Mouse (Mus musculus) macrophage (primary cell): ENCODE results near the gene Pkd2l1. TPM values are rescaled to one million over a fixed set of nuclear protein-coding genes. Genes with fewer than 3 reads are reported as not detected.
A peak's percentile ranks its signal among the peaks of the same experiment; 100 is the strongest.
"Not testable (repeated sequence)": the region's sequence is repeated elsewhere in the genome, so short reads cannot be mapped to it uniquely, and the experiment has no call there.

Experiments
- H3K27ac ChIP-seq: fragments of 350-480 bp; formaldehyde crosslinking; 2 replicates; pipeline ENCODE4 v1.9.0; 2021
- H3K36me3 ChIP-seq: fragments of 350-480 bp; formaldehyde crosslinking; 2 replicates; pipeline ENCODE4 v1.9.0; 2021; ENCODE audit errors: inconsistent target
- H3K4me3 ChIP-seq: fragments of 350-480 bp; formaldehyde crosslinking; 2 replicates; pipeline ENCODE4 v1.9.0; 2021; ENCODE audit errors: inconsistent target
- H3K79me2 ChIP-seq: fragments of 350-480 bp; formaldehyde crosslinking; 2 replicates; pipeline ENCODE4 v1.9.0; 2021; ENCODE audit errors: inconsistent target
- WGBS: methylation state at CpG from one replicate; pipeline ENCODE4 v1.1.7; 2026; ENCODE audit warnings: inconsistent platforms; ENCODE audit not compliant: missing documents; 5-methylcytosine and 5-hydroxymethylcytosine counted together
- polyA plus RNA-seq: library from polyadenylated mRNA; stranded (reverse); fragments of 250-400 nt; gene quantifications from 3 replicates; pipeline ENCODE4 v1.2.4, GENCODE M21; 2018; ENCODE audit warnings: inconsistent platforms

The Pkd2l1 gene
- polyA plus RNA-seq, 1 experiment from 2014 or later = not detected

DNA sequence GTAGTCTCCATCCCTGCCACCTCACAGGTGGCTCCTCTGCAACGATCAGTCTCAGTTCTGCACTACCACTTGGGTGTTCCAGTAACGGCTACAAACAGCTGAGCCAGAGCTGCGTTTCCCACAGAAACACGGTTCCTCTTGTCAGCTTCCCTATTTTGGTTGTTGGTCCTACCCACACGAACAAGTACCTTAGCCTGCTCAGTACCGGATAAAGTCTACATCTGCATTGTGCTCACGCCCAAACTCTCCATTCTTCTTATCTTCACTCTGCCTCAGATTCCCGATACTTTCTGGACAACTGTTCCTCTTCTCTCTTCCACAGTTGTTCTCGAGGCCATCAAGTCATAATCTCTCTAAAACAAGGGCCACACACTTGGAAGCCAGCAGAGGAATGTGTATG, 47.9 kb downstream of the Pkd2l1 start:
- Histone ChIP-seq H3K36me3 (peaks cover 35% of the 10 kb centered on the region), H3K79me2 (peaks cover 10% of the 10 kb centered on the region; the same call in 1 of the 2 replicates), H3K4me3 (no peak overlapping the region), H3K27ac (no peak overlapping the region)
- 8% methylated on average over 9 of the region's 9 CpGs for WGBS

DNA sequence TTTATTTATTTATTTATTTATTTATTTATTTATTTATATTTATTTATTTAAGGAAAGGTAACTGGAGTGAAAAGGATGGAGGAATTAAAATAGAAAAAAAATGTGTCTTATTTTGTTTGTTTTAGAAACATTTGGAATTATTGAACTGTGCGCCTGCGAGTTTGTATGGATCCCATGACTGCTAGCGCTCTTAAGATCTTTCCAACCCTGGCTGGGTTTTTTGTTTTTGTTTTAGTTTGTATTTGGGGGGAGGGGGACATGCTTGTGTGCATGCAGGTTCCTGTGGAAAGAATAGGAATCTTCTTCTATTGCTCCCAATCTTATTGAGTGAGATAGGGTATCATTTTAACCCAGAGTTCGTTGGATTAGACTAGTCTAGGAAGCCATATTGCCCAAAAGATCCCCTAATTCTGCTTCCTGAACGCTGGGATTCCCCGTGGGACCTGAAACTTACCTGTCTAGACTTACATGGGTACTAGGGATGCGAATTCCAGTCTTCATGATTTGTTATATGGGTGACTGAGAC, 56.2 kb downstream of the Pkd2l1 start:
- peaks cover 36% of the 10 kb centered on the region for H3K79me2 ChIP-seq
- H3K36me3 ChIP-seq = peaks cover 20% of the 10 kb centered on the region; the same call in 1 of the 2 replicates
- H3K27ac ChIP-seq = peak overlapping the region; percentile 75
- H3K4me3 ChIP-seq = peak overlapping the region; percentile 97
- WGBS = 54% methylated on average over 7 of the region's 7 CpGs

DNA sequence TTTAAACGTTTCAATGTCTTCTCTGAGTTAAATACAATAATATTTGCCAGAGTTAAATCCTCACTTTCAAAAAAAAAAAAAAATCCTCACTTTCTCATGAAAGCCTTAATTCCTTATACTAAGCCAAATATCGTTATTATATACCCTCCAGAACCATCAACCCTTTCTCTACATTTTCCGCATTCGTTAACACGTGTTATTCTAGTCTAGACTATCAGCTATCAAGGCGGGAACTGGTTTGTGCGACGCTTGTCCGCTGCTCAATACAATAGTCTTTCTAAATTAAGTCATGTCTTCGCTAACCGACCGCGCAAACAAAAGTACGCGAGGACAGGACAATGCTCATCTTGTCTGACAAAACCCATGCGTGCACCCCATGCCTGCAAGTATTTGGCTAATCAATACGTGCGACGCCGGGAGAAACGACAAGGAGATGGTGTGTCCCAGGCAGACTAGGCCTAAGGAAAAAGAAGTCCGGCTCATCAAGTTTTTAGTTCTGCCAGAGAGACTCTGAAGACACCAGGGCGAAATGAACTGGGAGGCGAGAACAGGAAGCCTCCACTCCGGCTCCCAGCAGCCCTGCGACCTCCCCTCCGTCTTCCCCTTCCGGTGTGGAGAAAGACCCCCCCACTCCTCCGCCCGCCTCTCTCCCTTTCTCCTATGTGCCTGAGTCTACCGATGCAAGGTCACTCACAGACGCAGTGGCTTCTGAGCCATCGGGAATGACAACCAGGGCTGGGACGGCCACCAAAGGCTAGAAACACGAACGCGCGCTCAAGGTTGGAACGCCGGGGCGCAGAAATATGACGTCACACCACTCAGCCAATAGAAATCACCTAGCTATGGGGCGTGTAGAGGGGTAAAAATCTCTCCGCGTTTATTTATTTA, 56.9 kb downstream of the Pkd2l1 start, which contains the start of gene Cwf19l1:
Cwf19l1 (minus strand) TSS at position 805 of the 888 bp plus-strand sequence.
- Histone ChIP-seq H3K36me3 (peaks cover 23% of the 10 kb centered on the region; the same call in 1 of the 2 replicates), H3K79me2 (peaks cover 36% of the 10 kb centered on the region), H3K4me3 (peak within 1 kb of the TSS; percentile 97), H3K27ac (peak within 1 kb of the TSS; percentile 75)
- under 1% methylated on average over 45 of the region's 45 CpGs for WGBS

DNA sequence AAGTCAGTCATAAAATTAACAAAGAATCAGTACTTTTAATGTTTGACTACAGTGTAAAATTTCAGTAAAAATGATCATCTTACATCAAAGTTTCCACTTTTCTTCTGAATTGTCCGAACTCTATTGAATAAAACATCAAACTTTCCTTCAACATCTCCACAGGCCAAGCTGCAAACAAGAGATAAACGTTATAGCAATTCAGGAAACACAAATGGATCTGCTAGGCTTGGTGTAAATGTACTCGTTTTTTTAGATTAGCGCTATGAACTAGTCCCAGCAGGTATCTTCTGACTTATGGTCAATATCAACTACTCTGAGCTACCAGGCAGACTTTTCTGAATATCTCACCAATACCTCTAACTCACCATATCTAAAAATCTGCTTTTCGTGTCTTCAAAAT, 59.3 kb downstream of the Pkd2l1 start:
- H3K79me2 ChIP-seq = peaks cover 36% of the 10 kb centered on the region
- H3K4me3 ChIP-seq = no peak overlapping the region
- 94% methylated on average over 5 of the region's 5 CpGs for WGBS
- peaks cover 34% of the 10 kb centered on the region for H3K36me3 ChIP-seq
- no peak overlapping the region for H3K27ac ChIP-seq

DNA sequence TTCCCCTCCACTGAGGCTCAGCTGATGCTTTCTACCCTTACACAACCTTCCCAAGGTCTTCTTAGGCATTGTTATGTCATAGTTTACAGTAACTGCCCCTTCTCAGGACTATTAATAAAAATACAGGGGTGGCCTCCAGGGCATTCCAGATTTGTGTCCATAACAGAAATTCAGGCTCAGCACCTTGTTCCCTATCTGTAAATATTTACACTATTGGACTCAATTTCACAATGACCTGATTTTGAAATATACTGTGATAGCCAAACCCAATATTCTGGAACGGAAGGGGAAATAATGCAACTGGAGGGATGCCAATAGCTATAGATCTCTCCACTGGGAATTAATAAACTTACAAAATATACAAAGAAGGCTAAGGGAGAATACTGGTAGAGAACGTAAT, 63.7 kb downstream of the Pkd2l1 start:
- Histone ChIP-seq H3K4me3 (no peak overlapping the region), H3K79me2 (peaks cover 16% of the 10 kb centered on the region), H3K36me3 (peaks cover 75% of the 10 kb centered on the region), H3K27ac (no peak overlapping the region)
- 85% methylated on average over 2 of the region's 2 CpGs for WGBS

DNA sequence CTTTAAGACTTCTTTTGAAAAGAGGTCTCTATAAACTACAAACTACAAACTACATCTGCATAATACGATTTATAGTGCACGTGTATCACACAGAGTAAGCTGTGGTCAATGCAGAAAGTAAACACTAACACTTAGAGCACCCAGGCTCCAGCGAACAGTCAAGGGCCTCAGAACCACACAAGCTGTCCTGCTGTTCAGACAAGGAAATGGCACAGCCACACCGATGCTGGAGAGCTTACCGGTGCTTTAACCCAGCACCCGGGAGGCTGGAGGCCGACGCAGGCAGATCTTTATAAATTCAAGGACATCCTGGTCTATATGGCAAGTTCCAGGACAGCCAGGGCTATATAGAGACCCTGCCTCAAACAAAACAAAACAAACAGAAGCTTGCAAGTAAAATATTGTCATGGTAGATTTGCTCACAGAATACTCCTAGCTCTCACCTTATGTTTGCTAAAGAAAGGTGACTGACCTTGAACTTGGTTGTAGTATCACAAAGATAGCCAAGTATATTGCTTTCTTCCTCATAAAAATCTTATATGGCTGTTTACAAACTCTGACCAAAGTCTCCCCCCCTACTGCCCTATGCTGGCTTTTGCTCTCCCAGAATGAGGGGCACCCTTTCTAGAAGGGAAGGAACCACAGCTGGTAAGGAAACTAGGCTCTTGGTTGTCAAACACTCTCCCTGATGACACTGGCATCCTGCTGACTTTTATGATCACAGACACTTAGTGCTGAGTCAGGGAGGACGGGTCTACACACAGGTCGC, 64.3 kb downstream of the Pkd2l1 start:
- H3K27ac ChIP-seq = no peak overlapping the region
- no peak overlapping the region for H3K4me3 ChIP-seq
- 95% methylated on average over 10 of the region's 10 CpGs for WGBS
- H3K36me3 ChIP-seq = peaks cover 81% of the 10 kb centered on the region
- H3K79me2 ChIP-seq = peaks cover 9% of the 10 kb centered on the region; the same call in 1 of the 2 replicates

DNA sequence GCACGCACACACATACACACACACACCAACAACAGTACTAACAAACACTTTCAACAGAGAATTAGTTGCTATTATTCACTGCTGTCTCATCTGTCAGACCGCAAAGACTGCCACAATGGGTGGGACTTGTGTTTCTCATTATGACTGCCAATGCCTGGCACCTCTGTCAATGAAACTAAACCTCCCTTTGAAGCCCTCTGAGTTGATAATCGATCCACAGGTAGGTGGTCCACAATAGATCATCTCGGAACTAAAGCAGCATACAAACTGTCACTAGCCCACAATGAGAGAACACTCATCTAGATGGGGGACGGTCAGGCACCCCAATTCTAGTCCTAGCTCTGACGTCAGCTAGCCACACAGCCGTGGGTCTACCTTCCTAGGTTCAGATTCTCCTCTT, 71.1 kb downstream of the Pkd2l1 start:
- H3K4me3 ChIP-seq = no peak overlapping the region
- no peaks in the 10 kb centered on the region for H3K79me2 ChIP-seq
- no peak overlapping the region for H3K27ac ChIP-seq
- peaks cover 51% of the 10 kb centered on the region for H3K36me3 ChIP-seq
- WGBS = 97% methylated on average over 7 of the region's 7 CpGs

DNA sequence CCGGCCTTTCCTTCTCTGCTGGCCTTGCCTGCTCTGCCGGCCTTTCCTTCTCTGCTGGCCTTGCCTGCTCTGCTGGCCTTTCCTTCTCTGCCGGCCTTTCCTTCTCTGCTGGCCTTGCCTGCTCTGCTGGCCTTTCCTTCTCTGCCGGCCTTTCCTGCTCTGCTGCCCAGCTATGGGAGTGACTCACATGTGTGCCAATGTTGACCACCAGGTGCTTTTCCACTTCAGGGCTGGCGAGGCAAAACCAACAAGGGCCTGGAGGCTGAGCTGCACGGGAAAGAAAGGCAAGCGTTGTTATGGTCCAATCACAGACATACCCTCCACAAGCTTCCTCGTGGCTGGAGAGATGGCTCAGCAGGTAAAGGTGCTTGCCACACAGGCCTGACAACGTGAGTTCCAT, 71.6 kb downstream of the Pkd2l1 start:
- H3K79me2 ChIP-seq, H3K27ac ChIP-seq, H3K4me3 ChIP-seq: not testable (repeated sequence)
- WGBS = 94% methylated on average over 5 of the region's 9 CpGs
- peaks cover 48% of the 10 kb centered on the region for H3K36me3 ChIP-seq

DNA sequence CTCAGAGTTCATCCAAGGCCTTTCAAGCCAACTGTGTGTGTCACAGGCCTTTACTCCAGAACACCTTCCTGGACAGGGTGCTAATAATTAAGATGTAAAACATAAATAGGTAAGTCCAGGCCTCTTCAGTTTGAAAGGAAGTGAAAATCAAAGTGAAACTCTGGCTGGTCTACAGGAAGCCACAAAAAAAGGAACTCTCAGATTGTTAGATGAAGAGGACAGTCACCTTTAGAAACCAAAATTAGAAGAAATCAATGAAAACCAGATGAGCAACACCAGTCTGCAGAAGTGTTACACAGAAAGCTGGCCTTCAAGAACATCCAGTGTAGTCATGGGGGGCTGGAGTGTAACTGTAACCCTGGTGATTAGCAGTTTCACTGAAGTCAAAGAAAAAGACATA, 74.4 kb downstream of the Pkd2l1 start:
- H3K27ac ChIP-seq = no peak overlapping the region
- peaks cover 43% of the 10 kb centered on the region for H3K36me3 ChIP-seq

DNA sequence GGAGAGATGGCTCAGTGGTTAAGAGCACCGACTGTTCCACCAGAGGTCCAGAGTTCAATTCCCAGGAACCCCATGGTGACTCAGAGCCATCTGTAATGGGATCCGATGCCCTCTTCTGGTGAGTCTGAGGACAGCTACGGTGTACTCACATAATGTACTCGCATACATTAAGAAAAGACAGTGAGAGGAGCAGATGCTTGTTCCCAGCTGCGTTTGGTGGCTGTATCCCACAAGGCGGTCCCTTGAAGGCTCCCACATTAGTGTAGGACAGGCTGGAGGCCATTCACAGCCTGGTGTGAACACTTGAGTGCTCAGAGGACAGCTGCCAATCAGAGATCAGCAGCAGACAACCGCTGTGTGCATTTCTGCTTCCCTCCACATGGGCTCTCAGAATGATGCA, 80.5 kb downstream of the Pkd2l1 start:
- Histone ChIP-seq H3K79me2 (peaks cover 4% of the 10 kb centered on the region), H3K4me3 (no peak overlapping the region), H3K36me3 (peaks cover 41% of the 10 kb centered on the region), H3K27ac (no peak overlapping the region)
- 78% methylated on average over 7 of the region's 7 CpGs for WGBS

More for the DNA sequence above, 74.4 kb downstream of the Pkd2l1 start:
- Histone ChIP-seq H3K79me2 (no peaks in the 10 kb centered on the region), H3K4me3 (no peak overlapping the region)

DNA sequence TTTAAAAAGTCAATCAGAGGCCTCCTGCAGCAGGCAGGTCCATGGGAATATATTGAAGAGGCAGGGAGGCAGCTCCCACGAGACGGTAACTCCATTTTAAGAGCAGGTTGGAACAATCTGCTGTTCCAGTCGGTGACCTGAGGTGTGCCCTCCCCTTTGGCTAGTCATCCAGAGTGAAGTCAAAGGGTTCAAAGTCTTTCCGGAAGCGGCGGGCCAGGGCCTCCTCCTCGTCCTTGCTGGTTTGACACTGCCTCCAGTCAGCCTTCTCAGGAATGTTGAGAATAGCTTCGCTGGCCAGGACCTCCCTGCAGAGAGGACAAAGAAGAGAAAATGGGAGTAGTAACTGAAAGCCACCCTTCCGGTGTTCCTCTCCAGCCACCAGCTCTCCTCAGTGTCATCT, 81.9 kb downstream of the Pkd2l1 start:
- Histone ChIP-seq H3K27ac (no peak overlapping the region), H3K36me3 (peaks cover 41% of the 10 kb centered on the region), H3K79me2 (peaks cover 17% of the 10 kb centered on the region), H3K4me3 (no peak overlapping the region)
- 95% methylated on average over 9 of the region's 9 CpGs for WGBS

DNA sequence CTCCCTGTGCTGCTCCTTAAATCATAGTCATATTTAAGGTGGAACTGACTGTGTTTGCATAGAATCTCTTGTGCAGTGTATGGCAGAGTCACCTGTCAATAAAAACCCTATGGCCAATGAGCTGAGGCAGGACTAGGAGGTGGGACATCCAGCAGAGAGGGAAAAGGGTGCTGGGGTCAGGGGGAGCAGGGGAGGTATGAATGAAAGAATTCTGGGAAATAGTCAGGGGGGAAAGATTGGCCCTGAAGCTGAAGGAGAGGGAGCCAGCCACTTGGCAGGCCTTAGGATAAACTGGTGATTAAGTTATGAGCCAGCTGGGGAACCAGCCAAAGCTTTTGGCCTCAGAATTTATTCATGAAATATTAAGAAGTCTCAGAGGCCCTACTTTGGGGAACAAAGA, 83.2 kb downstream of the Pkd2l1 start:
- Histone ChIP-seq H3K36me3 (peaks cover 29% of the 10 kb centered on the region), H3K27ac (peak overlapping the region; percentile 16; the same call in 1 of the 2 replicates), H3K79me2 (peaks cover 31% of the 10 kb centered on the region), H3K4me3 (no peak overlapping the region)

DNA sequence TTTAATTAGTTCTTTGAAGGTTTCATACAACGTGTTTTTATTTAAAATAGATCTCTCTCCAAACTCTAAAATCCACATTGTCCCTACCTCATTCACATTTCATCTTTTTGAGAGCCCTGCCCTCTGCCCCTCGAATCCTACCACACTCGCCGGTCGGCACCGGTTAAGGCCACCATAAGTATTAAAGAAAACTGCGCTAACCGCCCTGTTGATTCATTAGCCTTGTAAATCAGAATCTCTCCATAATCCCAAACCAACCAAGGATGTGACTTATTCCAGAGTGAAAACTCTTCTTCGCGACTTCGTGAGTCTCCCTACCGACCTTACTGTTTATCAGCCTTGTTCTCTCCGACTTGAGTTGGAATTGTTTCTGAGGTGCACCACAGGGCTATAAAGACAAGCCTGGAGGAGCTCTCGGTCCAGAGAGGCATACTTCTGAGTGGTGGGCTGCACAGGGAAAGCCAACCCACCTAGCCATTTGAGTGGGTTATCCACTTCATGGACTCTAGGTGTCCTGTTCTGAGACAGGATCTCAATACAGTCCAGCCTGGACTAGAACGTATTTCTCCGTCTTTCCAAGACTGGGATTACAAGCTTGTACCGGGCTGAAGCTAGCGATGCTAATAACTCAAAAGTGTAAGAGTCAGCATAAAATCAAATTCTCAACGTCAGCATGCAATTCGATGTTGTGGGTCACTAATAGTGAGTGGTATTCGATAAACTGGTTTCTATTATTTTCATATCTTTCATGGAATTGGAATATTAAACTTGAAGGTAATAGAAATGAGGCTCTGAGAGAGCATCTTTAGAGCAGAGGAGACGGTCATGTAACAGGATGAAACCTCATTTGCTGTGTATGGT, 84.4 kb downstream of the Pkd2l1 start:
- Histone ChIP-seq H3K79me2 (peaks cover 42% of the 10 kb centered on the region), H3K27ac (peak overlapping the region; percentile 46), H3K4me3 (peak overlapping the region; percentile 47), H3K36me3 (peaks cover 18% of the 10 kb centered on the region)
- 39% methylated on average over 22 of the region's 22 CpGs for WGBS
